ENCODE assay signal across 8 mouse cellular contexts in the genomic region with DNA sequence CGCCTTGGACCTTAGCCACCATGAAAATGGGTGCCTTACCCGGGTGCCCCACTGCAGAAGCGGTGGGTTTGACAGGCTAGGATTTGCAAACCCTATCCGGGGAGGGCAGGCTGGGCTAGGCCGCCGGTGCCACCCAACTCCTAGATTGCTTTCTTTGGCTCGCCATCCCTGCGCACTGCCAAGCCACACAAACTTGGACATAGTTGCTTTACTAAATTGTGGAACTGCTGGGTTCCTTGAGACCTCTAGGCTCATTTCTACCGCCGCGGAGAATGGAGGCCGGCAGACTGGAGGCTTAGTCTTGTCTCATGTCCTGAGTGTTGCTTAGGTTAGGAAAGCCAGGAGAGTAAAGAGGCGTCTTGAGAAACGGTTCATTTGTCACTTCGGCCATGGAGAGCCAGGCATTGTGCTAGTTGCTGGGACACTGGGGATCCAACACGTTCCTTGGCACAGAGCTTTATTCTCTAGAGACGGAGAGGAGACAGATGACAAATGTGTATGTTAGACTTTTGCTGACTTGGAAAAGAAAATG. TPM values are rescaled to one million over a fixed set of nuclear protein-coding genes. Genes with fewer than 3 reads are reported as not detected.
A peak's percentile ranks its signal among the peaks of the same experiment; 100 is the strongest.
DNase-seq lines count a peak whose midpoint lies in the region; ATAC-seq lines count a peak whose summit lies in the region.

No protein-coding gene starts in this region.

- H3K4me3 ChIP-seq in kidney, embryonic 15.5 days (replicated peaks): peak overlapping the region; percentile 87
- peak overlapping the region; percentile 96 for H3K4me3 ChIP-seq in embryonic facial prominence, embryonic 10.5 days
- peak overlapping the region; percentile 76 for H3K4me3 ChIP-seq in hindbrain, embryonic 10.5 days
- peak overlapping the region; percentile 85 for H3K4me3 ChIP-seq in midbrain, embryonic 12.5 days

- no peaks in the 10 kb centered on the region for H3K9me3 ChIP-seq in kidney, embryonic 15.5 days (replicated peaks)
- H3K9me3 ChIP-seq in embryonic facial prominence, embryonic 10.5 days: no peaks in the 10 kb centered on the region
- no peaks in the 10 kb centered on the region for H3K9me3 ChIP-seq in hindbrain, embryonic 10.5 days
- H3K9me3 ChIP-seq in midbrain, embryonic 12.5 days: no peaks in the 10 kb centered on the region

- no peak for DNase-seq in kidney, postnatal 4 days
- DNase-seq in embryonic facial prominence, embryonic 10.5 days (ENCODE audit: low spot score): no peak
- no peak for DNase-seq in hindbrain, embryonic 10.5 days (ENCODE audit: low spot score)
- no peak for DNase-seq in embryo, embryonic 10 days (ENCODE audit: low spot score)
- no peak for DNase-seq in layer of hippocampus, postnatal 10 days (ENCODE audit: low spot score in 2 of 2)

- peak overlapping the region; percentile 46; the same call in 1 of the 2 replicates for H3K9ac ChIP-seq in kidney, embryonic 15.5 days
- peak overlapping the region; percentile 98 for H3K9ac ChIP-seq in midbrain, embryonic 12.5 days (replicated peaks)

- peaks cover 28% of the 10 kb centered on the region for H3K36me3 ChIP-seq in kidney, embryonic 15.5 days
- H3K36me3 ChIP-seq in embryonic facial prominence, embryonic 10.5 days (replicated peaks): peaks cover 27% of the 10 kb centered on the region
- peaks cover 25% of the 10 kb centered on the region for H3K36me3 ChIP-seq in hindbrain, embryonic 10.5 days
- H3K36me3 ChIP-seq in midbrain, embryonic 12.5 days: peaks cover 21% of the 10 kb centered on the region

- 80% methylated on average over 17 of the region's 17 CpGs for WGBS in kidney, embryonic 15.5 days
- 76% methylated on average over 17 of the region's 17 CpGs for WGBS in embryonic facial prominence, embryonic 10.5 days
- 78% methylated on average over 17 of the region's 17 CpGs for WGBS in hindbrain, embryonic 10.5 days
- 78% methylated on average over 17 of the region's 17 CpGs for WGBS in midbrain, embryonic 12.5 days

- H3K4me2 ChIP-seq in kidney, embryonic 15.5 days: peak overlapping the region; percentile 67
- peak overlapping the region; percentile 88 for H3K4me2 ChIP-seq in midbrain, embryonic 12.5 days (replicated peaks)

- 0 out of 2 replicates have a peak, but pooled peaks have one; percentile 3 for ATAC-seq in kidney, embryonic 15.5 days (replicated peaks; ENCODE audit: low FRiP score)
- no peak for ATAC-seq in midbrain, embryonic 12.5 days (ENCODE audit: low FRiP score, low read depth)
- ATAC-seq in inflammation-experienced regulatory T-cells, adult 6 months: no peak

- peaks cover 5% of the 10 kb centered on the region; the same call in 1 of the 2 replicates for H3K27me3 ChIP-seq in kidney, embryonic 15.5 days
- H3K27me3 ChIP-seq in embryonic facial prominence, embryonic 10.5 days (replicated peaks; ENCODE audit: low read depth, poor library complexity, severe bottlenecking): 0 out of 2 replicates have a peak, but pooled peaks cover 2% of the 10 kb centered on the region
- peaks cover 6% of the 10 kb centered on the region; the same call in 1 of the 2 replicates for H3K27me3 ChIP-seq in hindbrain, embryonic 10.5 days (ENCODE audit: insufficient read depth, poor library complexity, severe bottlenecking)
- 0 out of 2 replicates have a peak, but pooled peaks cover 5% of the 10 kb centered on the region for H3K27me3 ChIP-seq in midbrain, embryonic 12.5 days

- H3K4me1 ChIP-seq in kidney, embryonic 15.5 days: peaks cover 22% of the 10 kb centered on the region
- H3K4me1 ChIP-seq in embryonic facial prominence, embryonic 10.5 days: peaks cover 25% of the 10 kb centered on the region
- H3K4me1 ChIP-seq in hindbrain, embryonic 10.5 days (replicated peaks): peaks cover 24% of the 10 kb centered on the region
- H3K4me1 ChIP-seq in midbrain, embryonic 12.5 days: peaks cover 30% of the 10 kb centered on the region

- H3K27ac ChIP-seq in kidney, embryonic 15.5 days: peak overlapping the region; percentile 96
- H3K27ac ChIP-seq in embryonic facial prominence, embryonic 10.5 days (replicated peaks): peak overlapping the region; percentile 100
- peak overlapping the region; percentile 100 for H3K27ac ChIP-seq in hindbrain, embryonic 10.5 days
- H3K27ac ChIP-seq in midbrain, embryonic 12.5 days (replicated peaks): peak overlapping the region; percentile 97

RNA-seq across cellular contexts. Expression of gene Ddx17, which starts 0.8 kb away (rescaled TPM):
- polyA plus RNA-seq in kidney, embryonic 15.5 days (2015; fragmentation: Nextera tagmentation; extraction: Ambion mirVana): 50.0 and 51.0 TPM in 2 replicates
- polyA plus RNA-seq in embryonic facial prominence, embryonic 10.5 days (2016; fragmentation: Nextera tagmentation; extraction: Ambion mirVana): 43.7 and 44.9 TPM in 2 replicates
- 46.9 and 50.1 TPM in 2 replicates for polyA plus RNA-seq in hindbrain, embryonic 10.5 days (2016; fragmentation: Nextera tagmentation; extraction: Ambion mirVana)
- polyA plus RNA-seq in midbrain, embryonic 12.5 days (2016; fragmentation: Nextera tagmentation; extraction: Ambion mirVana): 73.6 and 74.9 TPM in 2 replicates
- 100 to 1,000 TPM; 381 to 420 TPM for total RNA-seq in layer of hippocampus, postnatal 10 days (2021)
- 10 to 100 TPM; 30.6 to 34.4 (median 33.2) TPM for polyA plus RNA-seq in inflammation-experienced regulatory T-cells, adult 6 months (2017; shearing (Covaris generic))

RNA-seq across cellular contexts. Expression of gene Kdelr3, which starts 31.1 kb away (rescaled TPM):
- polyA plus RNA-seq in kidney, embryonic 15.5 days (2015; fragmentation: Nextera tagmentation; extraction: Ambion mirVana): 69.5 and 71.8 TPM in 2 replicates
- 7.1 and 8.8 TPM in 2 replicates for polyA plus RNA-seq in embryonic facial prominence, embryonic 10.5 days (2016; fragmentation: Nextera tagmentation; extraction: Ambion mirVana)
- 11.4 and 21.5 TPM in 2 replicates for polyA plus RNA-seq in hindbrain, embryonic 10.5 days (2016; fragmentation: Nextera tagmentation; extraction: Ambion mirVana)
- 18.2 and 26.6 TPM in 2 replicates for polyA plus RNA-seq in midbrain, embryonic 12.5 days (2016; fragmentation: Nextera tagmentation; extraction: Ambion mirVana)
- total RNA-seq in layer of hippocampus, postnatal 10 days (2021): 1 to 10 TPM; 1.0 to 1.3 TPM
- 1 to 10 TPM in 1 of 3 experiments, under 1 TPM in 2; 0.40 to 1.8 (median 0.42) TPM for polyA plus RNA-seq in inflammation-experienced regulatory T-cells, adult 6 months (2017; shearing (Covaris generic))

RNA-seq across cellular contexts. Expression of gene Kcnj4, which starts 42.3 kb away (rescaled TPM):
- polyA plus RNA-seq in kidney, embryonic 15.5 days (2015; fragmentation: Nextera tagmentation; extraction: Ambion mirVana): 0.08 and 0.12 TPM in 2 replicates
- not detected in 2 replicates for polyA plus RNA-seq in embryonic facial prominence, embryonic 10.5 days (2016; fragmentation: Nextera tagmentation; extraction: Ambion mirVana)
- polyA plus RNA-seq in hindbrain, embryonic 10.5 days (2016; fragmentation: Nextera tagmentation; extraction: Ambion mirVana): not detected in 2 replicates
- not detected in 2 replicates for polyA plus RNA-seq in midbrain, embryonic 12.5 days (2016; fragmentation: Nextera tagmentation; extraction: Ambion mirVana)
- 10 to 100 TPM; 57.7 to 66.4 TPM for total RNA-seq in layer of hippocampus, postnatal 10 days (2021)
- not detected for polyA plus RNA-seq in inflammation-experienced regulatory T-cells, adult 6 months (2017; shearing (Covaris generic))

RNA-seq across cellular contexts. Expression of gene Dmc1, which starts 57.6 kb away (rescaled TPM):
- 2.6 and 2.7 TPM in 2 replicates for polyA plus RNA-seq in kidney, embryonic 15.5 days (2015; fragmentation: Nextera tagmentation; extraction: Ambion mirVana)
- polyA plus RNA-seq in embryonic facial prominence, embryonic 10.5 days (2016; fragmentation: Nextera tagmentation; extraction: Ambion mirVana): 1.2 and 1.4 TPM in 2 replicates
- polyA plus RNA-seq in hindbrain, embryonic 10.5 days (2016; fragmentation: Nextera tagmentation; extraction: Ambion mirVana): 1.2 and 1.5 TPM in 2 replicates
- polyA plus RNA-seq in midbrain, embryonic 12.5 days (2016; fragmentation: Nextera tagmentation; extraction: Ambion mirVana): 1.1 and 1.4 TPM in 2 replicates
- 1 to 10 TPM; 1.3 to 1.7 TPM for total RNA-seq in layer of hippocampus, postnatal 10 days (2021)
- polyA plus RNA-seq in inflammation-experienced regulatory T-cells, adult 6 months (2017; shearing (Covaris generic)): not detected
